Comparison of ENCODE assay signal across 7 mouse cellular contexts in genomic region chr12:17554200-17554951, GRCm38 (mm10). TPM values are rescaled to one million over a fixed set of nuclear protein-coding genes. Genes with fewer than 3 reads are reported as not detected.
DNase-seq lines count a peak whose midpoint lies in the region; ATAC-seq and TF ChIP-seq lines count a peak whose summit lies in the region.

No protein-coding gene starts in this region.

- peak; percentile 75 for DNase-seq in adrenal gland, adult 8-10 months
- peak; percentile 91 for DNase-seq in embryo, embryonic 10.5 days (ENCODE audit: low spot score)
- DNase-seq in left cerebral cortex, postnatal 4 days = peak; percentile 95

- peaks cover 12% of the 10 kb centered on the region for H3K36me3 ChIP-seq in intestine, postnatal 0 days (ENCODE audit: control insufficient read depth, insufficient read depth)
- peaks cover 27% of the 10 kb centered on the region for H3K36me3 ChIP-seq in midbrain, embryonic 13.5 days
- peaks cover 9% of the 10 kb centered on the region for H3K36me3 ChIP-seq in small intestine, adult 2 months (ENCODE audit: control insufficient read depth, insufficient read depth, low read length)

- TF ChIP-seq POLR2A in small intestine, adult 2 months (IDR thresholded peaks at IDR 0.05; ENCODE audit: low read depth, low read length) = 0 out of 2 replicates have a peak, but pooled peaks have one; percentile 9

- no peaks in the 10 kb centered on the region for H3K9me3 ChIP-seq in intestine, postnatal 0 days (ENCODE audit: control insufficient read depth)
- no peaks in the 10 kb centered on the region for H3K9me3 ChIP-seq in midbrain, embryonic 13.5 days

- no peaks in the 10 kb centered on the region for H3K27me3 ChIP-seq in intestine, postnatal 0 days (replicated peaks; ENCODE audit: control insufficient read depth, insufficient read depth, low read length)
- no peaks in the 10 kb centered on the region; the same call in 1 of the 2 replicates for H3K27me3 ChIP-seq in midbrain, embryonic 13.5 days
- H3K27me3 ChIP-seq in small intestine, adult 2 months (ENCODE audit: control insufficient read depth, insufficient read depth, low read length) = no peaks in the 10 kb centered on the region

- no peaks in the 10 kb centered on the region for H3K4me1 ChIP-seq in intestine, postnatal 0 days (replicated peaks; ENCODE audit: control insufficient read depth, insufficient read depth, low read length)
- peaks cover 29% of the 10 kb centered on the region for H3K4me1 ChIP-seq in midbrain, embryonic 13.5 days (replicated peaks)
- peaks cover 12% of the 10 kb centered on the region; the same call in 1 of the 2 replicates for H3K4me1 ChIP-seq in small intestine, adult 2 months (ENCODE audit: control insufficient read depth, insufficient read depth, insufficient read length, low read length)

- H3K4me2 ChIP-seq in intestine, postnatal 0 days (replicated peaks; ENCODE audit: low read depth) = no peak overlapping the region
- no peak overlapping the region for H3K4me2 ChIP-seq in midbrain, embryonic 13.5 days (replicated peaks)

- ATAC-seq in granulocyte monocyte progenitor cell, adult 5-6 weeks (replicated peaks; ENCODE audit: poor library complexity, severe bottlenecking) = peak; percentile 59
- peak; percentile 44 for ATAC-seq in intestine, postnatal 0 days
- peak; percentile 32 for ATAC-seq in midbrain, embryonic 13.5 days

- intact Hi-C loops in left cerebral cortex, postnatal 4 days (cut with DNase I) = loop anchor here (5.0 kb wide), 1 partner anchor 253 kb away; no protein-coding TSS in a partner anchor

- no peak overlapping the region for H3K27ac ChIP-seq in intestine, postnatal 0 days (ENCODE audit: low read depth, low read length)
- no peak overlapping the region for H3K27ac ChIP-seq in midbrain, embryonic 13.5 days
- no peak overlapping the region for H3K27ac ChIP-seq in small intestine, adult 2 months (ENCODE audit: insufficient read depth, low read depth, low read length)

- H3K4me3 ChIP-seq in intestine, postnatal 0 days (ENCODE audit: low read depth, low read length) = no peak overlapping the region
- H3K4me3 ChIP-seq in midbrain, embryonic 13.5 days (replicated peaks) = no peak overlapping the region
- H3K4me3 ChIP-seq in small intestine, adult 2 months (ENCODE audit: low read depth, low read length) = no peak overlapping the region

- WGBS in intestine, postnatal 0 days = 34% methylated on average over 15 of the region's 15 CpGs
- 33% methylated on average over 15 of the region's 15 CpGs for whole genome bisulfite sequencing in midbrain, embryonic 13.5 days
- 38% methylated on average over 15 of the region's 15 CpGs for WGBS in small intestine, adult 2 months

- H3K9ac ChIP-seq in intestine, postnatal 0 days (ENCODE audit: low read depth, low read length) = no peak overlapping the region
- H3K9ac ChIP-seq in midbrain, embryonic 13.5 days (replicated peaks) = no peak overlapping the region

- TF ChIP-seq CTCF in intestine, postnatal 0 days (IDR thresholded peaks at IDR 0.05; ENCODE audit: low read depth) = peak; percentile 95
- TF ChIP-seq CTCF in small intestine, adult 2 months (IDR thresholded peaks at IDR 0.05; ENCODE audit: extremely low read depth, insufficient read length, insufficient replicate concordance, low read depth, low read length) = peak; percentile 93

RNA-seq across cellular contexts. Expression of gene Odc1, which starts 9.8 kb away (rescaled TPM):
- 100 to 1,000 TPM; 298 to 415 (median 329) TPM for total RNA-seq in adrenal gland, adult 8-10 months (2022)
- total RNA-seq in granulocyte monocyte progenitor cell, adult 5-6 weeks (2014; fragmentation: Nextera tagmentation) = 145 and 151 TPM in 2 replicates
- total RNA-seq in granulocyte monocyte progenitor cell, adult 5-6 weeks (2017) = 379 and 430 TPM in 2 replicates
- polyA plus RNA-seq in intestine, postnatal 0 days (2015; fragmentation: Nextera tagmentation; extraction: Ambion mirVana) = 86.7 and 87.8 TPM in 2 replicates
- 100 to 1,000 TPM; 177 to 178 TPM for total RNA-seq in left cerebral cortex, postnatal 4 days (2021)
- polyA plus RNA-seq in midbrain, embryonic 13.5 days (2015; fragmentation: Nextera tagmentation; extraction: Ambion mirVana) = 185 and 189 TPM in 2 replicates
- polyA plus RNA-seq in small intestine, adult 2 months (2012; rRNA removed) = 35.0 and 113 TPM in 2 replicates
